Mouse (Mus musculus): ENCODE data around the gene Bank1. TPM values are rescaled to one million over a fixed set of nuclear protein-coding genes. Genes with fewer than 3 reads are reported as not detected.

Bank1 gene
- total and polyA plus RNA-seq, 2 experiments from 2014 or later: 0.43 to 0.66 TPM

DNA sequence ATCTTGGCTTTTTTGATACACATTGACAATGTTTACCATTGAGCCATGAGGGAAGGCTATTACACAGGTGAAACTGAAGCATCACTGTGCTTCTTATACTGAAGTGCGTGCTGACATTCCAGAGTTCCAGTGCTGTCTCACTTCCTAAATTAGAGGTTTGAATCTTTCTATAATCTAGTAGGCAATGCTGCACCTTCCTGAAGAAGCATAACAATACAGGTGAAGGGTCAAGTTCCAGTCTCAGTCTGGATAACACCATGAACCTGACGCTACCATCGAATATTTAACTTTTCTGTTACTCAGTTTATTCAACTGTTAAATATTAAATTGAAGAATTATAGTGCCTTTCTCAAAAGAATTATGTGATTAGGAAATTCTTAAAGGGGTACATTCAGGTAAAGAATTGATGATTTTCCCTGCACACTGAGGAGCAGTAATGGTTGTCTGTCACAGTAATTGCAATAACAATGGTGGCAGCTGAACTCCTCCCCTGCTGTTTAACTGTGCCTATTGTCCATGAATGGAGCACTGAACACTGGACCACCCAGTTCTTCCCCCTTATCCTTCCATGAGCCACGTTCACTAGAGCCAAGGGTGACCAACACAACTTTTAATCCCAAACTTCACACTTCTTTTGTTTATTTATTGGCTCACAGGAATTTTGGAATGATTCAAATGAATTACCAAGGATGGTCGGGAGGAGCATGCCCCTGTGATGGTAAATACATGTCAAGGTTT, 210.2 kb downstream of the Bank1 start:
- WGBS: 38% methylated on average over 5 of the region's 5 CpGs
- H3K4me3 ChIP-seq (ENCODE audit: low read depth, low read length): no peak overlapping the region
- no peaks in the 10 kb centered on the region for H3K36me3 ChIP-seq (ENCODE audit: insufficient read depth, low read length)
- no peak overlapping the region for H3K9ac ChIP-seq (replicated peaks; ENCODE audit: low read length, poor library complexity, severe bottlenecking)
- no peak overlapping the region for H3K27ac ChIP-seq (ENCODE audit: low read depth, low read length)
- DNase-seq (ENCODE audit: low spot score) (no peak), ATAC-seq (ENCODE audit: low FRiP score) (no peak)
- no peak for TF ChIP-seq CTCF (IDR thresholded peaks at IDR 0.05)
- H3K27me3 ChIP-seq (ENCODE audit: insufficient read depth, low read length): no peaks in the 10 kb centered on the region
- H3K4me2 ChIP-seq (ENCODE audit: low read depth, low read length, poor library complexity, severe bottlenecking): no peak overlapping the region
- no peaks in the 10 kb centered on the region for H3K4me1 ChIP-seq (ENCODE audit: insufficient read depth, low read length)
- H3K9me3 ChIP-seq (ENCODE audit: low read length): no peaks in the 10 kb centered on the region

DNA sequence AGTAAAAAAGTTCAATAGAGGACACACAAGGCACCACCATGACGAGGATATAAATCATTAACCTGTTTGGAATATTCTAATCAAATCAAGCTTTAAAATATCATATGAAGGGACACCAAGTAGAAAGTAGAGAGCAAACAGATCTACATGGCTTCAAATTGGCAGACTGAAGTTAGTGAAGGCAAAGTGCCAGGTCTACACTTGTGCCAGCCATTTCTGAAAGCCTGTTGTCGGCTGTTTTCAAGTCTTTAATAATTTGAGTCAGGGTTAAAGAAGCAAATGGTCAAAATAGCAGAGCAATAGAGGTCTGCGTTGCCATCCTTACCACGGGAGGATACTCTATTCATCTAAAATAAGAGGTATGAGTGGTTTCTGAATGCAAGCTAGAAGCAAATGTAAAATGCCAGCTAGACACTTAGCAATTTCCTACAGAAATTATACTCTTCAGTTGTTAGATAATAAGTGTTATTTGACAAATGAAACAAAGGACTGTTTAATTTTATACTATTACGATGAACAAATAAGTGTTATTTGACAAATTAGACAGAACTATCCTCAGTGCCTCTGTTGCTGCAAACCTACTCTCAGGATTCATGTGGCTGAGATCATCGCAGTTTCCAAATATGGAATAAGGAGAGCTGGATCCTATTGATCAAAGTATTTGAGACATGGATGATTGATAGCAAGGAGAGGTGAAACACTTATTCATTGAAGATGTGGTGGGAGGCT, 216.3 kb downstream of the Bank1 start:
- Histone ChIP-seq H3K27ac (ENCODE audit: low read depth, low read length) (no peak overlapping the region), H3K4me2 (ENCODE audit: low read depth, low read length, poor library complexity, severe bottlenecking) (no peak overlapping the region), H3K36me3 (ENCODE audit: insufficient read depth, low read length) (no peaks in the 10 kb centered on the region), H3K9ac (replicated peaks; ENCODE audit: low read length, poor library complexity, severe bottlenecking) (no peak overlapping the region), H3K9me3 (ENCODE audit: low read length) (no peaks in the 10 kb centered on the region), H3K4me3 (ENCODE audit: low read depth, low read length) (no peak overlapping the region), H3K27me3 (ENCODE audit: insufficient read depth, low read length) (no peaks in the 10 kb centered on the region), H3K4me1 (ENCODE audit: insufficient read depth, low read length) (no peaks in the 10 kb centered on the region)
- no peak for ATAC-seq (ENCODE audit: low FRiP score)
- 85% methylated on average over 6 of the region's 6 CpGs for WGBS
- no peak for TF ChIP-seq CTCF (IDR thresholded peaks at IDR 0.05)
- no peak for DNase-seq (ENCODE audit: low spot score)

DNA sequence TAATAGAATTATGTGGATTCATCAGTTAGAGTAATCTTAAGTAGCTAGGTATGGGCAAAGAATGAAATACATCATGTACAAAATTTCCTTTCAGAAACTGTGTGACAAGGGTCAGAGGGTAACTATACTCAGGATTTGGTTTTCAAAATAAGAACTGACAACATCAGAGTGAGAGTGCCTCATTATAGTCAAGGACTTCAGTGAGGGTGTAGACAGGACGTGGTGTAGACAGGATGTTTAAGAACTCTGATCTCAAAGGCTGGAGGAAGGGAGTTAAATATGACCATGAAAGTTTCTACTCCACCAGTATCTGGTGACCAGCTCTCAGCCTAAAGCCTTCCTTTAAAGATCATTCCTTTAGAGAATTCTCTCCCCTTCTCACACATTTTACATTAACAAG, 219.4 kb downstream of the Bank1 start:
- Histone ChIP-seq H3K36me3 (ENCODE audit: insufficient read depth, low read length) (no peaks in the 10 kb centered on the region), H3K9me3 (ENCODE audit: low read length) (no peaks in the 10 kb centered on the region), H3K4me1 (ENCODE audit: insufficient read depth, low read length) (no peaks in the 10 kb centered on the region), H3K27me3 (ENCODE audit: insufficient read depth, low read length) (no peaks in the 10 kb centered on the region), H3K27ac (ENCODE audit: low read depth, low read length) (no peak overlapping the region), H3K4me2 (ENCODE audit: low read depth, low read length, poor library complexity, severe bottlenecking) (no peak overlapping the region), H3K9ac (replicated peaks; ENCODE audit: low read length, poor library complexity, severe bottlenecking) (no peak overlapping the region), H3K4me3 (ENCODE audit: low read depth, low read length) (no peak overlapping the region)
- no peak for TF ChIP-seq CTCF (IDR thresholded peaks at IDR 0.05)
- 50% methylated on average over 1 of the region's 1 CpGs for WGBS
- DNase-seq (ENCODE audit: low spot score) (no peak), ATAC-seq (ENCODE audit: low FRiP score) (no peak)

DNA sequence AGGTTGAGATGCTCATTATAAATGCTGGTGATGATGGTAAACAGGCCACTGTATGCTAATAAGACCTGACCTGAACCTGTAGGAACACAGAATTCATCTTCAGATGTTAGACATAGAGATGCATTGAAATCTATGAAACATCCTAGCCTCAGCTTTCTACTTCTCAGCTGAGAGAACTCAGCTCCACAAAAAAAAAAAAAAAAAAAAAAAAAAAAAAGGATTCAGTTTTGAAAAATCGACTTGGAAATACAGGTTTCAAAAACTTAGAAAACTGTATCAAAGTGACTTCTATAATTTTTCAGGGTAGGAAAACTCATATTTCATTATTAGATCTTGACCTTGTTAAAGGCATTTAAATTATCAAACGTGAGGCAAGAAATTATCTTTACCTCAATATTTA, 222.5 kb downstream of the Bank1 start:
- no peaks in the 10 kb centered on the region for H3K27me3 ChIP-seq (ENCODE audit: insufficient read depth, low read length)
- ATAC-seq (ENCODE audit: low FRiP score) (no peak), DNase-seq (ENCODE audit: low spot score) (no peak)
- no peaks in the 10 kb centered on the region for H3K9me3 ChIP-seq (ENCODE audit: low read length)
- no peak overlapping the region for H3K27ac ChIP-seq (ENCODE audit: low read depth, low read length)
- no peak overlapping the region for H3K9ac ChIP-seq (replicated peaks; ENCODE audit: low read length, poor library complexity, severe bottlenecking)
- H3K4me3 ChIP-seq (ENCODE audit: low read depth, low read length): no peak overlapping the region
- no peaks in the 10 kb centered on the region for H3K4me1 ChIP-seq (ENCODE audit: insufficient read depth, low read length)
- H3K4me2 ChIP-seq (ENCODE audit: low read depth, low read length, poor library complexity, severe bottlenecking): no peak overlapping the region
- TF ChIP-seq CTCF (IDR thresholded peaks at IDR 0.05): no peak
- 84% methylated on average over 2 of the region's 2 CpGs for WGBS
- no peaks in the 10 kb centered on the region for H3K36me3 ChIP-seq (ENCODE audit: insufficient read depth, low read length)

DNA sequence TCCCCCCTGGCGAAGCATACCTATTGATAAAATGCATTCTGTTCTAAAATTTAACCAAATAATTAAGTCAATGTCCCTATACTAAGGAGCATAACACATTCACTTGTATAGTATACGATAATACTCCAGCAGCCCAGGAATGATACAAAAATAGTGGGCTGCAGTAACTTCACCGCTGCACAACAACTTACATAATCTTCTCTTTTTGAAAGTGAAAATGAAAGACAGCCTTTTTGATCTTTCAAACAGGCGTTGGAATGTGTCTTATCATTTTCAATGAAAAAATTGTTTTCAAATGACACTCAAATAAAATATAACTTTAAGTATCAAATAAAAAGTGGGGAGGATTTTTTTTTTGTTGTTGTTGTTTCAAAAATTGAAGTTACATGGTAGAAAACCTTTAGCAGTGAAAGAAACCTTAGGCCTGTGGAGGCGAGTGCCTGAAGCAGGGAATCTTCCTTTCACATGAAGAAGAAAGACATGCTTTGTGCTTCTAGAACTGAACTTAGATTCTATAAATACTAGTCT, 224.8 kb downstream of the Bank1 start:
- Histone ChIP-seq H3K27ac (ENCODE audit: low read depth, low read length) (no peak overlapping the region), H3K9ac (replicated peaks; ENCODE audit: low read length, poor library complexity, severe bottlenecking) (no peak overlapping the region), H3K9me3 (ENCODE audit: low read length) (no peaks in the 10 kb centered on the region), H3K36me3 (ENCODE audit: insufficient read depth, low read length) (no peaks in the 10 kb centered on the region), H3K4me1 (ENCODE audit: insufficient read depth, low read length) (no peaks in the 10 kb centered on the region), H3K4me2 (ENCODE audit: low read depth, low read length, poor library complexity, severe bottlenecking) (no peak overlapping the region), H3K27me3 (ENCODE audit: insufficient read depth, low read length) (no peaks in the 10 kb centered on the region), H3K4me3 (ENCODE audit: low read depth, low read length) (no peak overlapping the region)
- ATAC-seq (ENCODE audit: low FRiP score) (no peak), DNase-seq (ENCODE audit: low spot score) (no peak)
- TF ChIP-seq CTCF (IDR thresholded peaks at IDR 0.05): no peak
- 77% methylated on average over 5 of the region's 5 CpGs for WGBS

DNA sequence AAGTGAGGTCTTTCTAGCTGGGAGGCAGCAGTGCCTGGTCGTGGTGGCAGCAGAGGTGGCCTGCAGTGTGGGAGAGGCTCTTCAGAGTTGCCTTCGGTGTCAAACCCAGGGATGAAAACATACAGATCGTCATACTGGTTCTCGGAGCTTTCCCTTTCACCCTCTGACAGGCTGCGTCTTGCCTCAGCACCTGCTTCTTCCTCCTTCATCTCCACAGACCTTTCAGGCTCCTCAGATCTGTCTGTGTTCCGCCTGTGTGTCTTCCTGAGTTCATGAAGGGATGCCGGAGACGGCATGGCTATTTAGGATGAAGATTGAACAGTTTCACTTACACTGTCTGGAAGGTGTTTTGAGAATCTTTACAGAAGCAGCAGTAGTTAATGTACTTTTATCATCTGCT, 225.6 kb downstream of the Bank1 start:
- no peak overlapping the region for H3K4me2 ChIP-seq (ENCODE audit: low read depth, low read length, poor library complexity, severe bottlenecking)
- ATAC-seq (ENCODE audit: low FRiP score) (no peak), DNase-seq (ENCODE audit: low spot score) (no peak)
- no peaks in the 10 kb centered on the region for H3K4me1 ChIP-seq (ENCODE audit: insufficient read depth, low read length)
- H3K9me3 ChIP-seq (ENCODE audit: low read length): no peaks in the 10 kb centered on the region
- H3K9ac ChIP-seq (replicated peaks; ENCODE audit: low read length, poor library complexity, severe bottlenecking): no peak overlapping the region
- no peaks in the 10 kb centered on the region for H3K36me3 ChIP-seq (ENCODE audit: insufficient read depth, low read length)
- no peaks in the 10 kb centered on the region for H3K27me3 ChIP-seq (ENCODE audit: insufficient read depth, low read length)
- no peak for TF ChIP-seq CTCF (IDR thresholded peaks at IDR 0.05)
- WGBS: 87% methylated on average over 8 of the region's 8 CpGs
- no peak overlapping the region for H3K27ac ChIP-seq (ENCODE audit: low read depth, low read length)
- H3K4me3 ChIP-seq (ENCODE audit: low read depth, low read length): no peak overlapping the region

All from midbrain, postnatal 0 days (tissue).